9 mouse cellular contexts compared by ENCODE assay signal in genomic region chr16:93106811-93107523, GRCm38 (mm10).
DNase-seq lines count a peak whose midpoint lies in the region; ATAC-seq lines count a peak whose summit lies in the region.
"Had no signal": no experiment of that assay in that cellular context is flagged by ENCODE, and none has a peak within 500 bp of the region (broad histone marks: within the 10 kb centered on the region; RNA-seq: fewer than 3 reads in every experiment).

No protein-coding gene starts in this region.

- WGBS in midbrain, embryonic 15.5 days: 79% methylated on average over 13 of the region's 13 CpGs

- H3K4me1 ChIP-seq in midbrain, embryonic 15.5 days: no peaks in the 10 kb centered on the region

- H3K27me3 ChIP-seq in midbrain, embryonic 15.5 days (replicated peaks): no peaks in the 10 kb centered on the region
- H3K27me3 ChIP-seq: lung, embryonic 15.5 days had no signal

- H3K27ac ChIP-seq in midbrain, embryonic 15.5 days: no peak overlapping the region
- H3K27ac ChIP-seq: lung, embryonic 15.5 days had no signal

- no peak overlapping the region for H3K9ac ChIP-seq in midbrain, embryonic 15.5 days
- H3K9ac ChIP-seq: lung, embryonic 15.5 days had no signal

- ATAC-seq in midbrain, embryonic 15.5 days (replicated peaks): no peak

- H3K4me2 ChIP-seq in midbrain, embryonic 15.5 days: no peak overlapping the region
- H3K4me2 ChIP-seq: lung, embryonic 15.5 days had no signal

- no peaks in the 10 kb centered on the region for H3K36me3 ChIP-seq in midbrain, embryonic 15.5 days (replicated peaks)
- H3K36me3 ChIP-seq: lung, embryonic 15.5 days had no signal

- H3K9me3 ChIP-seq in midbrain, embryonic 15.5 days: no peaks in the 10 kb centered on the region
- H3K9me3 ChIP-seq: lung, embryonic 15.5 days had no signal

- no peak overlapping the region for H3K4me3 ChIP-seq in midbrain, embryonic 15.5 days
- H3K4me3 ChIP-seq: lung, embryonic 15.5 days had no signal

- DNase-seq in testis, postnatal 10 days (ENCODE audit: low spot score): peak; percentile 47
- no peak for DNase-seq in testis, postnatal 14 days (ENCODE audit: low spot score)
- peak; percentile 76 for DNase-seq in fibroblast of lung, adult 2 months (ENCODE audit: low read depth)
- DNase-seq in heart, postnatal 4 days: peak; percentile 39
- DNase-seq in urinary bladder, postnatal 36 days (ENCODE audit: low spot score in 2 of 2): peak; percentile 32 to 79
- DNase-seq in thymus, postnatal 0 days (ENCODE audit: low spot score): no peak
- DNase-seq: thymus, postnatal 36 days had no signal

Comparison
In these comparisons a context has a peak if more than half of its experiments do, and no peak if none do; other contexts are left out.
1. DNase-seq: peak in testis, postnatal 10 days (single experiment), fibroblast of lung, adult 2 months (single experiment), heart, postnatal 4 days (single experiment) and urinary bladder, postnatal 36 days (2 of 2); none in testis, postnatal 14 days (single experiment) and thymus, postnatal 0 days (single experiment).